Mouse (Mus musculus): ENCODE measurements around the gene Dnajc9. TPM values are rescaled to one million over a fixed set of nuclear protein-coding genes. Genes with fewer than 3 reads are reported as not detected.

The Dnajc9 gene
- polyA plus RNA-seq, 1 experiment from 2014 or later: 41.7 TPM

DNA sequence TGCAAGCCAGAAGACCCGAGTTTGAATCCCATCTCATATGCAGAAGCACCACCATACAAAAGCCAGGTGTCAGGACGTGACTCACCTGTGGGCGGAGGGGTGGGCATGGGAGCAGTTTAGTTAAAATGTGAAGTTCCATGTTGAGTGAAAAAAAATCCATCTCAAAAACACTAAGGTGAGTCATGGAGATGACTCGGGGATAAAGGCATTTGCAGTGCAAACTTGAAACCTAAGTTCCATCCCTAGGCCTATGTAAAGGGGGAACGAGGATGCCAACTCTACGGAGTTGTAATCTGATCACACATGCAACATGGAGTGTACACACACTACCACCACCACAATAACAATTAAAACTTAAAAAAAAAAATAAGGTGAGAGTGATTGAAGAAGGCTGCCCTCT is 34.3 kb upstream of the Dnajc9 start:
- H3K9ac ChIP-seq (ENCODE audit: low read length): no peak overlapping the region
- no peak overlapping the region for H3K27ac ChIP-seq (replicated peaks)
- no peaks in the 10 kb centered on the region for H3K9me3 ChIP-seq (ENCODE audit: control insufficient read depth, low read length)
- H3K4me1 ChIP-seq (replicated peaks; ENCODE audit: control insufficient read depth, insufficient read depth): no peaks in the 10 kb centered on the region
- no peak overlapping the region for H3K4me2 ChIP-seq (replicated peaks; ENCODE audit: low read depth)
- no peak for ATAC-seq (ENCODE audit: low FRiP score, low TSS enrichment)
- H3K27me3 ChIP-seq (ENCODE audit: control insufficient read depth, insufficient read depth, low read length): no peaks in the 10 kb centered on the region
- H3K4me3 ChIP-seq (ENCODE audit: low read depth, low read length): no peak overlapping the region
- WGBS: 79% methylated on average over 6 of the region's 6 CpGs
- TF ChIP-seq CTCF (IDR thresholded peaks at IDR 0.05; ENCODE audit: low read depth) (no peak), EP300 (optimal IDR thresholded peaks at IDR 0.05) (no peak)
- no peaks in the 10 kb centered on the region for H3K36me3 ChIP-seq (ENCODE audit: control insufficient read depth, insufficient read depth, low read length)
- no peak for DNase-seq (ENCODE audit: low spot score)

DNA sequence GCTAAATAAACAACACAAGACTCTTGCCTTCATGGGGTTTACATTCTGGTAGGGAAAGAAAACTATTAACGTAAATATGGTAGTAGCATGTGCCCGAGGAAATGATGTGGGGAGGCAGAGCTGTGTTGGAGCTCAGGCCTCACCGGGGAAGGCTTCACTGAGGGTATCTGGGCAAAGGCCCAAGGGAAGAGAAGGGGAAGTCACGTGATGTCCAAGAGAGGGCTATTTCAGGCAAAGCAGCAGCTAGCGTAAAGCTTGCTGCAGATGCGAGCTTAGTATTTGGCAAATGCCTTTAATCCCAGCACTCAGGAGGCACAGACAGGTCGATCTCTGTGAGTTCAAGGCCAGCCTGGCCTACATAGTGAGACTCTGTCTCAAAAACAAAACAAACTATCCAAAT is 33.5 kb upstream of the Dnajc9 start:
- no peaks in the 10 kb centered on the region for H3K27me3 ChIP-seq (ENCODE audit: control insufficient read depth, insufficient read depth, low read length)
- H3K4me2 ChIP-seq (replicated peaks; ENCODE audit: low read depth): no peak overlapping the region
- H3K4me1 ChIP-seq (replicated peaks; ENCODE audit: control insufficient read depth, insufficient read depth): no peaks in the 10 kb centered on the region
- no peak overlapping the region for H3K9ac ChIP-seq (ENCODE audit: low read length)
- H3K4me3 ChIP-seq (ENCODE audit: low read depth, low read length): no peak overlapping the region
- TF ChIP-seq EP300 (optimal IDR thresholded peaks at IDR 0.05): no peak
- TF ChIP-seq CTCF (IDR thresholded peaks at IDR 0.05; ENCODE audit: low read depth): no peak
- ATAC-seq (ENCODE audit: low FRiP score, low TSS enrichment) (no peak), DNase-seq (ENCODE audit: low spot score) (no peak)
- no peaks in the 10 kb centered on the region for H3K36me3 ChIP-seq (ENCODE audit: control insufficient read depth, insufficient read depth, low read length)
- 55% methylated on average over 7 of the region's 7 CpGs for WGBS
- H3K27ac ChIP-seq (replicated peaks): no peak overlapping the region
- no peaks in the 10 kb centered on the region for H3K9me3 ChIP-seq (ENCODE audit: control insufficient read depth, low read length)

GRCm38 (mm10) chr14:20400071-20400470 is 11.4 kb upstream of the Dnajc9 start:
- WGBS: 55% methylated on average over 1 of the region's 1 CpGs

GRCm38 (mm10) chr14:20398864-20399263 is 10.2 kb upstream of the Dnajc9 start:
- WGBS: 32% methylated on average over 4 of the region's 4 CpGs
- ATAC-seq (ENCODE audit: low FRiP score, low TSS enrichment) (0 out of 2 replicates have a peak, but pooled peaks have one; percentile 15), DNase-seq (ENCODE audit: low spot score) (peak; percentile 51)
- TF ChIP-seq EP300 (optimal IDR thresholded peaks at IDR 0.05) (no peak), CTCF (IDR thresholded peaks at IDR 0.05; ENCODE audit: low read depth) (peak; percentile 64)
- Histone ChIP-seq H3K27me3 (ENCODE audit: control insufficient read depth, insufficient read depth, low read length) (no peaks in the 10 kb centered on the region), H3K27ac (replicated peaks) (no peak overlapping the region), H3K4me3 (ENCODE audit: low read depth, low read length) (no peak overlapping the region), H3K9ac (ENCODE audit: low read length) (no peak overlapping the region), H3K4me2 (replicated peaks; ENCODE audit: low read depth) (no peak overlapping the region), H3K36me3 (ENCODE audit: control insufficient read depth, insufficient read depth, low read length) (no peaks in the 10 kb centered on the region), H3K4me1 (replicated peaks; ENCODE audit: control insufficient read depth, insufficient read depth) (no peaks in the 10 kb centered on the region), H3K9me3 (ENCODE audit: control insufficient read depth, low read length) (no peaks in the 10 kb centered on the region)

More at GRCm38 (mm10) chr14:20400071-20400470, 11.4 kb upstream of the Dnajc9 start:
- Histone ChIP-seq H3K27ac (replicated peaks) (no peak overlapping the region), H3K4me2 (replicated peaks; ENCODE audit: low read depth) (no peak overlapping the region), H3K4me1 (replicated peaks; ENCODE audit: control insufficient read depth, insufficient read depth) (no peaks in the 10 kb centered on the region), H3K36me3 (ENCODE audit: control insufficient read depth, insufficient read depth, low read length) (no peaks in the 10 kb centered on the region), H3K9ac (ENCODE audit: low read length) (no peak overlapping the region), H3K4me3 (ENCODE audit: low read depth, low read length) (no peak overlapping the region), H3K9me3 (ENCODE audit: control insufficient read depth, low read length) (no peaks in the 10 kb centered on the region), H3K27me3 (ENCODE audit: control insufficient read depth, insufficient read depth, low read length) (no peaks in the 10 kb centered on the region)
- DNase-seq (ENCODE audit: low spot score) (peak; percentile 46), ATAC-seq (ENCODE audit: low FRiP score, low TSS enrichment) (peak; percentile 73; the same call in 1 of the 2 replicates)
- no peak for TF ChIP-seq EP300 (optimal IDR thresholded peaks at IDR 0.05)
- peak; percentile 78 for TF ChIP-seq CTCF (IDR thresholded peaks at IDR 0.05; ENCODE audit: low read depth)

- Histone ChIP-seq H3K4me2 (replicated peaks; ENCODE audit: low read depth) (no peak overlapping the region), H3K9me3 (ENCODE audit: control insufficient read depth, low read length) (no peaks in the 10 kb centered on the region), H3K9ac (ENCODE audit: low read length) (no peak overlapping the region), H3K4me3 (ENCODE audit: low read depth, low read length) (no peak overlapping the region), H3K27ac (replicated peaks) (no peak overlapping the region), H3K27me3 (ENCODE audit: control insufficient read depth, insufficient read depth, low read length) (no peaks in the 10 kb centered on the region), H3K36me3 (ENCODE audit: control insufficient read depth, insufficient read depth, low read length) (no peaks in the 10 kb centered on the region), H3K4me1 (replicated peaks; ENCODE audit: control insufficient read depth, insufficient read depth) (no peaks in the 10 kb centered on the region)
- TF ChIP-seq CTCF (IDR thresholded peaks at IDR 0.05; ENCODE audit: low read depth) (no peak), EP300 (optimal IDR thresholded peaks at IDR 0.05) (no peak)
- WGBS: 73% methylated on average over 9 of the region's 9 CpGs
- ATAC-seq (ENCODE audit: low FRiP score, low TSS enrichment) (no peak), DNase-seq (ENCODE audit: low spot score) (no peak)
These were observed 8.5 kb upstream of the Dnajc9 start for GRCm38 (mm10) chr14:20397220-20397619.

- H3K4me1 ChIP-seq (replicated peaks; ENCODE audit: control insufficient read depth, insufficient read depth): no peaks in the 10 kb centered on the region
- 0 out of 2 replicates have a peak, but pooled peaks cover 5% of the 10 kb centered on the region for H3K36me3 ChIP-seq (ENCODE audit: control insufficient read depth, insufficient read depth, low read length)
These were observed 4.6 kb upstream of the Dnajc9 start, which contains the start of gene Mrps16 for GRCm38 (mm10) chr14:20393205-20393913. TSS of gene Mrps16 (minus strand) at chr14:20393634.

More at GRCm38 (mm10) chr14:20393205-20393913, 4.6 kb upstream of the Dnajc9 start, which contains the start of gene Mrps16:
- DNase-seq (ENCODE audit: low spot score): peak; percentile 98
- H3K27ac ChIP-seq (replicated peaks): peak within 1 kb of the TSS; percentile 86
- H3K4me2 ChIP-seq (replicated peaks; ENCODE audit: low read depth): peak within 1 kb of the TSS; percentile 58
- peak within 1 kb of the TSS; percentile 88 for H3K9ac ChIP-seq (ENCODE audit: low read length)
- peak within 1 kb of the TSS; percentile 78 for H3K4me3 ChIP-seq (ENCODE audit: low read depth, low read length)
- under 1% methylated on average over 64 of the region's 68 CpGs for WGBS
- peak; percentile 98 for ATAC-seq (ENCODE audit: low FRiP score, low TSS enrichment)
- TF ChIP-seq CTCF (IDR thresholded peaks at IDR 0.05; ENCODE audit: low read depth) (peak; percentile 93), EP300 (optimal IDR thresholded peaks at IDR 0.05) (no peak)
- no peaks in the 10 kb centered on the region for H3K9me3 ChIP-seq (ENCODE audit: control insufficient read depth, low read length)
- no peaks in the 10 kb centered on the region for H3K27me3 ChIP-seq (ENCODE audit: control insufficient read depth, insufficient read depth, low read length)

Data from stomach, postnatal 0 days (tissue).